Mouse (Mus musculus): ENCODE results near the gene Parn.

The Parn gene

DNA sequence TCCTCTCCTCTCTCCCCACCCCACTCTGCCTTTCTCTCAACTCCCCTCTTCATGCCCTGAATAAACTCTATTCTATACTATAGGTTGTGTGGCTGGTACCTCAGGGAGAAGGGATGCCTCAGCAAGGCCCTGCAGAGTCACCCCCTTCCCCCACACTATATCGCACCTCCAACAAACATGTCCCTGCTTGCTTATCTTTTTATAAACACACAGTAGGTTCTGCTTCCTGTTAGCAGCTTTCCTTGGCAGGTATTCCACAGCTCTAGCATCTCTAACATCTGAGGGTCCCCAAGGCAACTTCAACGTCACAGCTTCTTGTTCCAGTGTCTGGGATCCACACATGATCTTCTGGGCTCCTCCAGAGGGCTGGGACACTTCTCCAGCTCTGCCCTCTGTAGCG is 117.3 kb downstream of the Parn start:
- DNase-seq (ENCODE audit: low spot score) = no peak

DNA sequence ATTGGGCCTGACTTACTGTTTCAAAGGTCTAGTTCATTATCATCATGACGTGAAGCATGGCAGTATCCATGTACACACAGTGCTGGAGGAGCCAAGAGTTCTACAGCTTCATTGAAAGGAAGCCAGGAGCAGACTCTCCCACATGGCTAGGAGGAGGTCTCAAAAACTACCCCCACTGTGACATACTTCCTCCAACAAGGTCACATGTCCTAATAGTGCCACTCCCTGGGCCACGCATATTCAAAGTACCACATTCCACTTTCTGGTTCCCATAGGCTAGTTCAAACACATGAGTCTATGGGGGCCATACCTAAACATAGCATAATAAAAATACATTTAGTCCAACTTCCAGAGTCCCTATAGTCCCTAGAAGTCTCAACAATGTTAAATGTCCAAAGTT is 118.0 kb downstream of the Parn start:
- DNase-seq (ENCODE audit: low spot score) = no peak

DNA sequence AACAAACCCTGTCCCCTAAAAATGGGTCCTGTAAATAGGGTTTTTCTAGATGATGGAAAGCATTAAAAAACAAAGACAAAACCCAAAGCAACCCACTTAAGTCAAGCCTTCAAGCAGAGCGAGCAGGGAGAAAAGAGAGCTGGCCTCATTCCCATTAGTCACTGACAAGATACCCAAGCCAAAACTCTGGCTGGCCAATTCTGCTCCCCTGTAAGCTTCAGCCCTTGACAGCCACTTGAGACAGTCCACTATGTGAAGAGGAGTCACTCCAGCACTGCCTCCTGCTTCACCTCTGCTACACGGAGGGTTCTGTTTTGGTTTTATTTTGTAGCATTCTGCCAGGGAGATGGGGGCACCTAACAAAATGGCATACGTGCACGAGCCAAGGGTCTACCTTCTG is 126.2 kb downstream of the Parn start:
- no peak for DNase-seq (ENCODE audit: low spot score)

DNA sequence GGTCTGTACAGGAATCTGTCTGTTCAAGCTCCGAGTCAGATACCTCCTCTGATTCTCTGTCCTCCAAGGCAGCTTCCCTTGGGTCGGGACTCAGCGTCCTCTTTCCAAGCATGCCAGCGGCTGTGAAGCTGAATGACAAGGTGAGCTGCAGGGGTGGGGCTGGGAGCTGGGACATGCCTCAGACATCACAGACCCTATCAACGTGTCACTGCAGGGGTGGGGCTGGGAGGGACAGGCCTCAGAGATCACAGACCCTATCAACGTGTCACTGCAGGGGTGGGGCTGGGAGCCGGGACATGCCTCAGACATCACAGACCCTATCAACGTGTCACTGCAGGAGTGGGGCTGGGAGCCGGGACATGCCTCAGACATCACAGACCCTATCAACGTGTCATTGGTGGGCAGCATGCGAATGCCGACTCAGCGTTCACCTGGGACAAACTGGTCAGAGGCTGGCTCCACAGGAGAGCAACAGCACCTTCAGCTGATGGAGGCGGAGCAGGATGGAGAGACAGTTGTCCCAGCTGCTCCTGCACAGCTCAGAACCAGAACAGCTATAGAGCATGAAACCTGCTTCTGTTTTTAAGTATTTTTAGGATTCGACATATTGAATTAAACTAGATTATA is 126.7 kb downstream of the Parn start:
- DNase-seq (ENCODE audit: low spot score) = no peak

DNA sequence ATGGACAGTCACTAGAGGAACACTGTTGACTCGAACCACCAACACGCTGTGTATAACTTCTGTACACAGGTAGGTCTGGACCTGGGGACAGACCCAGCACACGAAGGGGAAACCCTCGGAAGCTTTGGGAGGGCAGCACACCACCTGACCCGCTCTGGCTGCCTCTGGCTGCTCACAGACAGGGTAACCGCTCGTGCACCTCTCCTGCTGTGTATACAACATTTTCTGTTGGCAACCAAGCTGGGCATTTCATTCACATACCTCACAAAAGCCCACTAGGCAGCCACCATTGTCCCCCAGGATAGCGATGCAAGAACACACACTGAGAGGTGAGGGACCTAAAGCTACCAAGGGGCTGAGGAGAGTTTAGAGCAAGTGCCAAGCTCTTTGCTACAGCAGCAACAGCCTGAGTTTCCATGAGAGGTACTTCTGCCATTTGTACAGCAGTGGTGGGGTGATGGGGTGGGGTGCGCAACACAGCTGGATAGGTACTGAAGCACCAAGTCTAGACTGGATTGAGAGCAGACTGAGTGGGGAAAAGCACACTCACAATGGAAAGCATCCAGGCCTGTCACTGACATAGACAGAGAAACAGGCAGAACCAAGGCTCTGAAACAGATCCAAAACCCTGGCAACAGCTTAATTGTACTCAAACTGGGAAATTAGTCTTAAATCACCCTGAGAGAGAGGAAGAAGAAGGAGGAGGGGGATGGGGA is 128.9 kb downstream of the Parn start:
- no peak for DNase-seq (ENCODE audit: low spot score)

DNA sequence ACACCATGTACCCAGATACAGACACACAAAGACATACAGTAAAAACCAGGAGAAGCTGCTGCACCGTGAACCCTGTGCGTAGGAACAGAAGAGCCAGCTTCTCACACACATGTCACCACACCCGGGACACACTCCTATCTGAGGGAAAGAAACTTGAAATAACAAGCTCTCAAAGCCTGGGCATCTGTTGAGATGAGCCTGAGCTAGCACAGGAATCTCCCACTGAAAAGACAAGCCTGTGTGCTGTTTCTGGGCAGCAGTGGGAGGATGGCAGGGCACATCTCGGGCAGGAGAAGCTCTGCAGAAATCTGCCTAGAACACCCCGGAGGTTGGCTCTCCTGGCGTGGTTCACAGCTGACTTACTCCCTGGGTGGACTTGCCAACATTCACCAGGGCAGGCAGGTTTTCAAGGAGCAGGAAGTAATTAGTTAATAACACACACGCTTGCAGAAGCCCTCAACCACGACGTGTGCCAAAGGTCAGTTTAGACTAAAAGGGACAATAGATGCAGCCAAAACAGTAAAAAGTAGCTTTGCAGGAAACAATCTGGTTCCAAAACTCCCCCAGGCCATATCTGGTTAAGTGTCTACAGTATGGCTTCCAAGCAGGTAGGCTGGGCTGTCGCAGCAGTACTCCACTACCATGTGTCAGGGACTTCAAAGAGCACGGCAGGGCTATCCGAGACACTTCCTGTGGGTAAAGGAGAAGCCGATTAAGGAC is 129.6 kb downstream of the Parn start:
- no peak for DNase-seq (ENCODE audit: low spot score)

DNA sequence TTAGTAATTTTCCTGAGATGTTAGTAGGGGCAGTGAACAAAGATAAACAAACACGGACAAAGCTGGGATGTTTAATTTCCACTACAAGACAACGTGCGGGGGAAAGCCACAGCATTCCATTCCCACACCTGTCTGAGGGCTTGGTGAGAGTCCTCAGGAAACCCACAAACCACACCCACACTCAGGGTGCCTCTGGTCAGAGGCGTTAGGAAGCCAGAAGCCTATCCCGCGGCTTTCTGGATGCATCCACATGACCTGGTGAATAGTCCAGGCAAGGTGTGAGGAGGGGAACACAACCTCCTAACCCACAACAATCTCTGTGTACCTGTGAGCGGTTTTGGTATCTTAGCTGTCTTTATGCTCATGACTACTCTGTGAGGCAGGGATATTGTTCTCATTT is 131.6 kb downstream of the Parn start:
- DNase-seq (ENCODE audit: low spot score) = no peak

DNA sequence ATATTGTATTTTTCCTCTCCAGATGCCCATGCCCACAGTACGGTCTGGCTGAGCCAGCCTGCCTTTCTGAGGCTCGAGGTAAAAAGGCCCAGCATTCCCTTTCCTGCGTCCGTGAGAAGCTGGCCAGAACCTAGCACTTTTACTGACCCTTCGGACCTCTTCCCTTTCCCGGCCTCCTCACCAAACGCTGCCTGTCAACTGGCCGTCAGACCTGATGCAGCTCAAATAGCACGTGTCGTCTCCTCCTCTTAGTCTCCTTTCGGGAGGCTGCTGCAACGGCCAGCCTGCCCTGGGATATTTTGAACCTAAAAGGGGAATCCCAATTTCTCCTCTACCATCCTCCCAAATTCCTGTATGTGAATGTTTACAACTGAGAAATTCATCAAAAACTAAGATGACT is 132.1 kb downstream of the Parn start:
- no peak for DNase-seq (ENCODE audit: low spot score)

DNA sequence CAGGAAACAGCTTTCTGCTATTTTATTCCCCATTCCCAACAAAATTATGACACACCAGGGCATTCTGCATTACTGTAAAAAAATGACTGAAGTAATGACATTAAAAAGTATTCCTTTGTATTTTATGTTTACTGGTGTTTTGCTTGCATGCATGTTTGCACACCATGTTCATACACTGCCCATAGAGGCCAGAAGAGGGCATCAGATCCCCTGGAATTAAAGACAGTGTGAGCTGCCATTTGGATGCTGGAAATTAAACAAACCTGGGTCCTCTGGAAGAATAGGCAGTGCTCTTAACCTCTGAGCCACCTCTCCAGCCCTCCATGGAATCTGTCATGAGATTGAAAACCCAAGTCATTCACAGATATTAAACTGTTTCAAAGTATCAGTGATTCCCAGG is 135.1 kb downstream of the Parn start:
- no peak for DNase-seq (ENCODE audit: low spot score)

DNA sequence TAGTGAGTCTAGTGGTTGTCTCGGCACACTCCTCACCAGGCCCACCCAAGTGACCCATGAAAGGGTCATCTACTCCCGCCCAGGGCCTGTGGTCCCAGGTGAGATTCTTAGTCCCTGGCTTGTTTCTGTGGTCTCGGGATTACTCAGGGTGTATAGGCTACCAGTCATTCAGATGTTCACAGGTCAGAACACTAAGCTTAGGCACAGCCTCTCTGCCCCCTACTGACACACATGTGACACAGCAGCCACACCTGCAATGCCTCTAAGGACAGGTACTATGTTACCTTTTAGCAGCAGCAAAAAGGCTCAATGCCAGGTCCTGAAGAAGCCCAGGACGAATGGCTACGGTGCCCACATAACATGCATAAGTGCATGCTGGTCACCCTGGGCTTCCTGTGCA is 136.7 kb downstream of the Parn start:
- DNase-seq (ENCODE audit: low spot score) = no peak

DNA sequence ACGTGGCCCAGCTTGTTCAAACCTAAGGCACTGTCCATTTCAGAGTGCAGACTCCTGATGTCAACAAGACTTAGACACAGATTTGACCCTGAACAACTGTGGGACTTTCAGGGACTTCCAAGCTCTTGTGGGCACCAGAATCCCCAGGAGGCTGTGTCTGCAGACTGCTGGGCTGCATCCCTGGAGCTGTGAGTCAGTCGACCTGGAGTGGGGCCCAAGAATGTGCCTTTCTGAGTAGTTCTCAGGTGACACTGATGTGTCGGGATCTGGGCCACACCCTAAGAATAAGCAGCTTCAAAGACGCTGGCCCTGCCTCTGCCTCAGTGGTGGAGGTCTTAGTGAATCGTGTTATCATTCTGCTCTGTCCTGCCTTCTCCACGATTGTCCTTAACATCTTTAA is 146.6 kb downstream of the Parn start:
- DNase-seq (ENCODE audit: low spot score) = no peak

DNA sequence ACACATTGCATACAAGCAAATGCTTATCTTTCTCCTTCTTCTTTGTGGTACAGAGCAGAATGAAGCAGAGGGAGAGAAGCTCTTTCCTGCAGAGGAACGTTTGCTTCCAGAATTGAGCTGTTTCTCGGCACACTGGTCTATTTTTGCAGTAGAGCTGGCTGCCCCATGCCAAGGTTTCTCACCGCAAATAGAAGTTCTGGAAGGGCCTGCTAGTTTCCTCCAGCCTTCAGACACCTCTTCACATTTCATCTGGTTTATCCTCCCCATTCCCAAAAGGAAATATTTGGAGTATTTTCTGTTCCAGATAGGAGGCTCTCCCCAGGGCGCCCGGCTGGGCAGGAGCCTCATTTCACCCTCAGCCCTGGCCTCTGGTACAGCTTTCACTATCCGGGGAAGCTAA is 147.7 kb downstream of the Parn start:
- DNase-seq (ENCODE audit: low spot score) = no peak

DNA sequence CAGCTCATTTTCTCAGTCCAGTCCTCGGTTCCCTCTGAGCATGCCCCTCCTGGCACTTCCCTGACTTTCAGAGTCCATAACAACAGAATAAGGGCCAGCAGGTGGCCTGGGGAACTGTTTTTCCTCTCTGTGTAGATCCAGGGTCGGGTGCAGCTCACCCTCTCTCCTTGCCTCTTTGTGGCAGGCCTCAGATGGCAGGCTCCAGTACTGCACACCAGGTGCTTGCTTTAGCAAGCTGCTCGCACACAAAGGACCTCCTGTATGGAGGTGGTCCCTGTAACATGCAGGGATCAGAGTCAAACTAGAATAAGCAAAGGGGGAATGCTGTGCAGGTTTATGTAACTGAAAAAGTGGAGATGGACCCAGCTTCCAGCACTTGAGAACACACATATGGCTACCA is 151.8 kb downstream of the Parn start:
- no peak for DNase-seq (ENCODE audit: low spot score)

DNA sequence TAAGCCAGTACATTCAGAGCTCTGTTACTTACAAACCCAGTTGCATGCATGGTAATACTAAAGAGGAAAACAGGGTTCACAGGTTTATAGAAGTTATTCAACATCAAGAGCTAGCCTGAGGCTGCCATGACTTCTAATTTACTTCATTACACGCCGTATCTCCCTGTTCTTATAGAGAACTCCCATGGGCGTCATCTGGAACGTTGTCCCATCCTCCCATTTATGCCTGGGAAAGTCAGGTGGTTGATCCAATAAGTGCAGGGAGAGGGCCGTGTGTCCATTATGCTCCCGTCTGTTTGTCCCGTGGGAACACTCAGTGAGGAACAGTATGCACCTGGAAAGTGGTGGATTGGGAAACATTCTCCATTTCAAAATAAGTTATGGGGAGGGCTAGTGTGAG is 152.4 kb downstream of the Parn start:
- no peak for DNase-seq (ENCODE audit: low spot score)

DNA sequence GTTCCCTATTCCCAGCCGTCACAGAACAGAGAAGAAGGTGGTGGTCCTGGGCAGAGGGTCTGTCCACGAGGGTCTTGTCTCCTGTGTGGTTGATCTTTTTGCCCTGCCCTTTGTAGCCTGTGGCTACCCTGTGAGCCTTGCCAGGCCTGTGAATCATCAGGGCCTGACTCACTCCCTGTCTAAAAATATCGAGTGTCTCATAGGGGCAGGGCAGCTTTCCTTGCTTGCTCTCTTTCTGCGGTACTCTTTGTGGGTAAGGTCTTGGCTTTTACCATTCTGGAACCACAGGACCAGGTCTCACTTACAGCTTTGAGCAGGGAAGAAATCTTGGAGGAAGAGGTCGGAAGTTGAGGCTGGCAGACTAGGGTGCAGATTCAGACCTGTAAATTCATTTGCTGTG is 162.9 kb downstream of the Parn start:
- DNase-seq (ENCODE audit: low spot score) = no peak

DNA sequence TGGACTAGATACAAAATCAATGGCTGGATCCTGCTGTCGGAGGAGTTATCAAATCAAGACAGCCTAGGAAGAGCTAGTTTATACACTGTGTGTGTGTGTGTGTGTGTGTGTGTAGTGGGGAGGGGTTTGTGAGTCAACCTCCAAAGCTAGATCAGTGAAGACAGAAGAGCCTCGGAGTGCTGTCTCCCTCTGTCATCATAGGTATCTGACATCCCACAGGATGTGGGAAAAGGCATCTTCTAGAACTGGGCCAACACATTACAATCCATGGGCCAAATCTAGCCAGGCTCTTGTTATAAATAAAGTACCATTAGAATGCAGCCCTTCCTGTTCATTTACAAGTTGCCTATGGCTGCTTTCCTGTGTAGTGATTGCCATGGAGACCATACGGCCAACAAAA is 163.5 kb downstream of the Parn start:
- no peak for DNase-seq (ENCODE audit: low spot score)

DNA sequence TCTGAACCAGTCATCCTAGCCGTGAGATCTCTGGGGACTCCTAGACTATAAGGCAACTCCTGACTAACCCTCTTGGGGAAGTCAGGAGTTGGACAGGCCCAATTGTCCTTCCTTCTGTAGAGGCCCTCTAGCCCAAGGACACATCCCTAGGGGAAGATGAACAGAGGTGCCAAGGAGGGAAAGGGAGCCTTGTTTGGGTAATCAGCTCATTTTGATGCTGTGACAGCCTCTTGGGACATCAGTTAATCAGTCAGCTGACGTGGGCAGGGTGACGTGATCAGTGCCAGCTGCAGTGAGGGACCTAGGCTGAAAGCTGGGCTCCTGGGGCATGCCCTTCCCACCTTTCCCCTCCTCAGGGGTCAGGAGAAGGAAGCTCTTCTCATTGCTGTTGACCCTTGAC is 169.0 kb downstream of the Parn start:
- no peak for DNase-seq (ENCODE audit: low spot score)

DNA sequence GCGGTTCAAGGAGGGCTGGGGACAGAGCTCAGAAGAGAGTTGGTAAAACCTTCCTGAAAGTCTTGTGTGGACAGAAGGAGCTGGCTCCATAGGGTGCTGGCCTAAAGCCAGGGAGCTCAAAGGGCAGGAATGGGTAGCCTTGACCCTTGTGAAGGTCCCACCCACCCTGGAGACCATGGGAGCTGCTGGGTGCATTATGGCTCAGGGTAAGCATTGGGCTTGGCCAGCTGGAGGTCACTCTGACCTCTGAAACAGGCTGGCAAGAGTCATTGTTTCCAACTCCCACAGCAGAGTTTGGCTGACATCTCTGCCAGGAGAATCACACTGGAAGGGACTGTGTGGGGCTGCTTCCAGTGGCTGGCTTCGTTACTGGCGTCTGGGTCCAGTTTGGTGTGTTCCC is 174.0 kb downstream of the Parn start:
- peak; percentile 71 for DNase-seq (ENCODE audit: low spot score)

DNA sequence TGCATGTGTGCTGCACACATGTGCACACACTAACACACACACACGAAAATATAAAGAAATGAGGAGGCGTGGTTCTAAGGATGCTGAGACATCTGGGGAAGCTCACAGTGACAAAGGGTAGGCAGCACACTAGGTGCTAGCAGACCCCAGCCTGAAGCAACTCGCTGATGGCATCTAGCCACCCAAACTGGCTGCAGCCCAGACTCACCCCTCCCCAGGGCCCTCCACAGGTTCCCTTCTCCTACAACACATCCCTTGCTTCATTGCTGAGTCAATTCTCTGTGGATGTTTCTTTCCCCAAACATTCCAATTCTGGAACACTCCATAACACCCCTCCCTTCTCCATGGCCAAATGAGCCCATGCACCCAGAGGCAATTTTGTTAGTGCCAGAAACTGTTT is 175.0 kb downstream of the Parn start:
- no peak for DNase-seq (ENCODE audit: low spot score)

DNA sequence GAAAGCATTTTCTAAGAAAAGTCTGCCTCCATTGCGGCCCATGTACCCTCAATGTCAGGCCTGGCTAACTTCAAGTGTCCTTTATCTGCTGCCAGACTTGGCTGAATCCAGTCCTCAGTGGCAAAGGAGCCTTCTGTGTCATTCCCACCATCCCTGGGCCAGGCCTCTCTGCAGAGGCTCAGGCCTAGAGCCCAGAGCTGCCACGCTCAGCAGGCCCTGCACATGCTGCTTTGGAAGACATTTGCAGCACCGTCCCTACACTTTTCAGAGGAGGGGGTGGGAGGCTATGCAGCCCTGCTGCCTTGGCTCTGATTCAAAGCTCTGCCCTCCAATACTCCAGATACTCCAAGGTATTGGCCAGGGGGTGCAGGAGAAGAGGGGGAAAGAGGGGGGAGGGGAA is 176.2 kb downstream of the Parn start:
- no peak for DNase-seq (ENCODE audit: low spot score)

Measured in ovary, postnatal 36 days (tissue).